Mouse (Mus musculus) C2C12 (cell line): ENCODE results near the gene Sfta2.

Source experiments
- CEBPB ChIP-seq: IDR thresholded peaks from one replicate; pipeline ENCODE4 v1.6.1; 2011; ENCODE audit warnings: low read depth, mild to moderate bottlenecking, control low read depth, moderate library complexity
- CTCF ChIP-seq: IDR thresholded peaks from one replicate; pipeline ENCODE4 v1.5.1; 2011; ENCODE audit not compliant: control insufficient read depth, insufficient read depth, insufficient read length
- FOSL1 ChIP-seq: IDR thresholded peaks from one replicate; pipeline ENCODE4 v1.8.0; 2011; ENCODE audit warnings: mild to moderate bottlenecking, low read length; ENCODE audit not compliant: poor library complexity, insufficient read depth, severe bottlenecking
- MAX ChIP-seq: IDR thresholded peaks from one replicate; pipeline ENCODE4 v1.6.1; 2011; ENCODE audit warnings: mild to moderate bottlenecking, control low read depth
- MYOD1 ChIP-seq: IDR thresholded peaks from one replicate; pipeline ENCODE4 v1.6.1; 2011; ENCODE audit warnings: low read depth; ENCODE audit not compliant: control insufficient read depth, insufficient read length
- MYOG ChIP-seq: IDR thresholded peaks from one replicate; pipeline ENCODE4 v1.6.1; 2011; ENCODE audit not compliant: control insufficient read depth, insufficient read length; ENCODE audit errors: extremely low read depth
- USF1 ChIP-seq: IDR thresholded peaks from one replicate; pipeline ENCODE4 v1.6.1; 2011; ENCODE audit warnings: low read depth, mild to moderate bottlenecking, control low read depth, moderate library complexity

DNA sequence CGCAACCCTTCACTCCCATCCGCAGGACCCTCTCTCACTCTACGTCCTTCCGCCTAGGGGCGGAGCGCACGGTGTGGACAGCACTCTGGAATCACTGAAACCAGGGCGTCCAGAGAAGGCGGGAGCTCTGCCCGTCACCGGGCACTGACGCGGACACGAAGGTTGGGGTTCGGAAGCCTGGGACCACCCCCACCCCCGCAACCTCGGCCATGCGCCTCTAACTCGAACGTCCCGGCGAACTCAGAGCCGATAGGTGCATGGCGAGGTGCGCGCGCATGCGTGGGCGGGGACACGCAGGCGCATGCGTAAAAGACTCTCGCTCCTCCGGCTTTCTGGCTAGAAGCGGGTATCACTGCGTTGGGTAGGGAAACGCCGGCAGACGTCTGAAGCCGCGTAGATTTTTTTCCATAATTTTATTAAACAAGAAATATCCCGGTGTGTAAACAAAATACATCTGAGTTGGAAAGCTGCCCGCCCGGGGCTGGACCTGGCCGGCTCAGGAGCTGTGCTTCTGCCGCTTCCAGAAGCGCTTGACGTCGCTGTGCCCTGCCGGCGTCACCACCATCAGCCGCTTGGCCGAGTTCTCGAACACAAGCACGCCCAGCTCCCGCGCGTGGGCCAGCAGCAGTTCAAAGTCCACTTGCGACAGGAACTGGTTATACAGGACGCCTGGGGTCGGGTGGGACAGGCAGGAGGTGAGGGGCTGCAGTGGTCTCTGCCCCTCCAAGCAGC is 66.2 kb downstream of the Sfta2 start, which contains the start of gene Vars2:
- TF ChIP-seq CTCF (no peak), MAX (peak; percentile 52), USF1 (no peak), MYOG (no peak), FOSL1 (no peak), CEBPB (no peak), MYOD1 (no peak)
